Mouse (Mus musculus) cortical plate, adult 2 months (tissue): ENCODE data around the gene Il17re.

Source experiments
- CTCF ChIP-seq: fragments of 200-500 bp; IDR thresholded peaks from 2 replicates; pipeline ENCODE4 v1.5.1; 2011; ENCODE audit warnings: mild to moderate bottlenecking, control low read depth, low read length; ENCODE audit not compliant: insufficient read depth; ENCODE audit errors: extremely low read depth
- POLR2A ChIP-seq: fragments of 200-500 bp; IDR thresholded peaks from 2 replicates; pipeline ENCODE4 v1.6.1; 2011; ENCODE audit warnings: mild to moderate bottlenecking, low read length, control low read depth; ENCODE audit not compliant: insufficient read depth; ENCODE audit errors: extremely low read depth

DNA sequence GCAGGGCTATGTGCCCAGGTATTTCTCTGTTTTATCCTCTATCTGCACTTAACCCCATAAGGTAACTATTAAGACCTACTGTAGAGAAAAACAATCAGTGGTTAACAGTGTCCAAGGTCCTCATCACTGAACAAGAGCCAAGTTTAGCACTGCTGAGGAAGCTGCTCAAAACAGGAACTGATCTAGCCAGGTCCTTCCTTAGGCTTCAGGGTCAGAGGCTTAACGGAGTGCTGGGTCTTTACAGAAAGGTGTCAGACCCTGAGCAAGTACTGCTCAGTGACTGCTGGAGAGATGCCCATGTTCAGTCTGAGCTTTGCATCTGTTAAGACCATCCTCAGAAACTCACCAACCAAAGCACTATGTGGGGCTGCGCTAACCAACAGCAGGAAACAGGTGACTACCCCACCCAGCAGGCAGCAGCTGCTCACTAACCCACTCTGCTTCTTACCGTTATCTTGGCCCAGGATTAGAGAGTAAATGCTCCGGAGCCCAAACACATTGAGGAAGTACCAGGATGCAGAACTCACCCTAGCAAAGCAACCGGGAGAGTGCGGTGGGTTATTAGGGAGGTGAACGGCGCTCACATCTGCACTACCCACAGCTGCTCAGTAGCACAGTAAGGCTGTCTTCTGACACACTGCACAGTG is 59.3 kb downstream of the Il17re start:
- TF ChIP-seq CTCF = no peak
- no peak for TF ChIP-seq POLR2A
